Mouse (Mus musculus): ENCODE measurements around the gene Mip.
"Not testable (repeated sequence)": the region's sequence is repeated elsewhere in the genome, so short reads cannot be mapped to it uniquely, and the experiment has no call there.

Gene Mip

GRCm38 (mm10) chr10:128211390-128212108 is 14.1 kb upstream of the Mip start, which contains the start of gene Spryd4:
Gene Spryd4, minus strand, starts transcription at chr10:128211807.
- DNase-seq (ENCODE audit: low read depth, low spot score) = peak; percentile 95

DNA sequence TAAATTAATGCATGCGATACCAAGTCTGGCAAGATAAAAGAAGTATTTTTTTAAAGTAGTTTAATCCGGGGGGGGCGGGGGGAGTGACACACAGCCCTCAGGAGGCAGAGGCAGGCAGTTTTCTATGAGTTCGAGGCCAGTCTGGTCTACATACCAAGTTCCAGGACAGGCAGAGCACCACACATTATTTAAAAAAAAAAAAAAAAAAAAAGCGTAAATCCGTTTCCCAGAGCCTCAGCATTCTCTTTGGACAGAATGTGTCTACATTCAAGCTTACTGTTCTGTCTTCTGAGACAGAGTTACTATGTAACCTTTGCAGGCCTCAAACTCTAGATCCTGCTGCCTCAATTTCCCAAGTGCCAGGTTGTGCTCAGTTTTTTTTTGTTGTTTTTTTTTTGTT is 13.5 kb upstream of the Mip start:
- DNase-seq (ENCODE audit: low read depth, low spot score) = no peak

- DNase-seq (ENCODE audit: low read depth, low spot score) = peak; percentile 87
Observed at GRCm38 (mm10) chr10:128212871-128213323, 12.7 kb upstream of the Mip start.

DNA sequence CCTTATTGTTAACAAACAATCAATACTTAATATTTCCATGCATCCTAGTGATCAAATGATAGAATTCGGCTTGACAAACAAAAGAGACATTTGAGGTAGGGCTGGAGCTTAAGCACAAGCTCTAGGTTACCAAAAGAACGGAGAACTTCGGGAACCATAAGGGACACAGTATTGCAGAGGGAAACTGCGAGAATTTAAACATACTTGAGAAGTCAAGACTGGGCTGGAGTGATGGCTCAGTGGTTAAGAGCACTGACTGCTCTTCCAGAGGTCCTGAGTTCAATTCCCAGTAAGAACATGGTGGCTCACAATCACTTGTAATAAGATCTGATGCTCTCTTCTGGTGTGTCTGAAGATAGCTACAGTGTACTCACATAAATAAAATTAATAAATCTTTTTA is 11.5 kb upstream of the Mip start:
- not testable (repeated sequence) for DNase-seq (ENCODE audit: low read depth, low spot score)

GRCm38 (mm10) chr10:128214981-128215380 is 10.7 kb upstream of the Mip start:
- DNase-seq (ENCODE audit: low read depth, low spot score) = no peak

DNA sequence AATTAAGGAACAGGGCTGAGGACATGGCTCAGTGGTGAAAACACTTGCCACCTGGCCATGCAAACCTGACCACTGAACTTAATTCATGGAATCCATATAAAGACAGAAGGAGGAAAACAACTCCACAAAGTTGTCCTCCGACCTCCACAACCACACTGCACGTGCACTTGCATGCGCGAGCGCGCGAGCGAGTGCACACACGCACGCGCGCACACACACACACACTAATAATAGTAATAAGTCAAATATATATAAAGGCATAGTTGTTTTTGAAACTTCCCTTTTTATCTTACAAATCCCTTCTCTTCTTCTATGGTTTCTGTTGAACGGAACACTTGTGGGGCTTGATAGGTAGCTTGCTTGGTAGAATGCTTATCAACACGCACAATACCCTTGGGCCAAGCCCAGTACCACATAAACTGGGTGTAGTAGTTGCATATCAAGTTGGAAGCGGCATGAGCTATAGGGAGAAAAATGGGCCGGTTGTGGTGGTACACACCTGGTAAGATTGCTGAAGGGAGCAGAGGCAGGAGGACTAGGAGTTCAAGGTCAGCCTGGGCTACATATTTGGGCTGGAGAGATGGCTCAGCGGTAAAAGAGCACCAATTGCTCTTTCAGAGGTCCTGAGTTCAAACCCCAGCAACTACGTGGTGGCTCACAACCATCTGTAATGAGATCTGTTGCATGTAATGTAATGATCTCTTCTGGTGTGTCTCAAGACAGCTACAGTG is 7.1 kb upstream of the Mip start:
- DNase-seq (ENCODE audit: low read depth, low spot score) = no peak

- peak; percentile 63 for DNase-seq (ENCODE audit: low read depth, low spot score)
Observed at GRCm38 (mm10) chr10:128221533-128222286, 3.9 kb upstream of the Mip start.

GRCm38 (mm10) chr10:128225064-128225463 is 574 bp upstream of the Mip start:
- DNase-seq (ENCODE audit: low read depth, low spot score) = no peak

DNA sequence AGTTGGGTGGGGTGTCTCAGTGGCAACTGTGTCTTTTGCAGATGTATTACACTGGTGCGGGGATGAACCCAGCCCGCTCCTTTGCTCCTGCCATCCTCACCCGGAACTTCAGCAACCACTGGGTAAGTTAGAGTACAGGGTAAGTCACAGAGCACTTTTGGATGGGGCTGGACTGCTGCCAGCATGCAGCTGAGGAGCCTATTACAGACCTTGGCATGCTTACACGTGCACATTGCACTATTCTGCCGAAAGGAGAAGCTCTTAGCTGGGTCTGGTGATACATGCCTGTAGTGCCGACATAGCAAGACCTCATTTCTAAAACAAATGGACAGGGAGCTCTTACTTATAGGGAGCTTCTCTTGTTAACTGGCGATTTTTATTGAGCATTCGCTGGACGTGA is 2.0 kb downstream of the Mip start:
- DNase-seq (ENCODE audit: low read depth, low spot score) = no peak

GRCm38 (mm10) chr10:128228009-128228408 is 2.4 kb downstream of the Mip start:
- DNase-seq (ENCODE audit: low read depth, low spot score) = no peak

DNA sequence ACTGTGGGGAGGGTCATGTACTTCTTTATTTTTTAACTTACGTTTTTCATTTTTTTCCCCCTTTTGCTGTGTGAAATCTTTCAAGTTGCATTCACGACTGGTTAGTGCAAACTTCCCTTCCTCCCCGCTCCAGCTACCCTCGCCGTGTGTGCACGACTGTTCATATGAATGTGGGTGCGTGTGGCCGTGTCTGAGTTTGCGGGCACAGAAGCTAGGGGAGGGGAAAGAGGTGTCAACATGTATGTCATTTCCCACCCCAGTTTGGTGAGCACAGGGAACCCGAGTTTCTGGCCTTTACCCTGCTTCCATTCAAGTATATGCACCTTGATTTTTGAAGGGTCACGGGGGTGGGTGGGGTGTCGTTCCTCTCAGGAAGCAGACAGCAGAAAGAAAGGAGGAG is 4.9 kb downstream of the Mip start:
- DNase-seq (ENCODE audit: low read depth, low spot score) = peak; percentile 55

- DNase-seq (ENCODE audit: low read depth, low spot score) = peak; percentile 56
Observed at GRCm38 (mm10) chr10:128231146-128231545, 5.5 kb downstream of the Mip start.

DNA sequence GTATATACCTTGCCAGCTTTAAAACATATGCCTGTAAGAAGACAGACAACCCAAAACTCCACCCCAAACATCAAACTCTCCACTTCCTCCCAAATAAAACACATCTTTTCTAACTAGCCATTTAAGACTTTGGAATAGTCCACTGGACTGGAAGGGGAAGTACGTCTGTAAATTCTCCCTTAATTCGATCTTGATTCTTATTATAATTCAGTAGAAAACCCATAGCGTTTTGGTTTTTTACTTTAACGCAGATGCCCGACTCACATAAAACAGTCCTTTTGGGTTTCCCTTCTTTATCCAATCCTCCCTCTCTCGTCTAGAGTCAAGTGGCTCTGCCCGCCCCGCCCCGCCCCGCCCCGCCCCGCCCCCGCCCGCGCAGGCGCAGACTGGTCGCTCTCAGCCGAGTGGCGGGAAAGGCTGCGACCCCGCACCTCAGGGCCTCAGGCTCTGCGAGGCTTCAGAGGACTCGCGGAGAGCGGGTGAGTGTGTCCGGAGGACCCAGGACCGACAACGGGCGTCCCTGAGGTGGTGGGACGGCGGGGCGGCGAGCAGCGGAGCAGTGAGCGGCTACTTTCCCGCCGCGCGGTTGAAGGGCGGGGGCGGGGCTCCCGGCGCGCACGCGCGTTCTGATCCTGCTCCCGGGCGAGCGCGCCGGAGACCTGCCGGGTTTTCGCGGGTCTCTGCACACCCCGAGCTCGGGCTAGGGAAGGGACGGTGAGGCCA is 6.2 kb downstream of the Mip start, which contains the start of gene Timeless:
Gene Timeless, plus strand, starts transcription at position 369 of the 723 bp plus-strand sequence.
- DNase-seq (ENCODE audit: low read depth, low spot score) = peak; percentile 92

- peak; percentile 87 for DNase-seq (ENCODE audit: low read depth, low spot score)
Observed at GRCm38 (mm10) chr10:128232420-128232985, 6.9 kb downstream of the Mip start.

DNA sequence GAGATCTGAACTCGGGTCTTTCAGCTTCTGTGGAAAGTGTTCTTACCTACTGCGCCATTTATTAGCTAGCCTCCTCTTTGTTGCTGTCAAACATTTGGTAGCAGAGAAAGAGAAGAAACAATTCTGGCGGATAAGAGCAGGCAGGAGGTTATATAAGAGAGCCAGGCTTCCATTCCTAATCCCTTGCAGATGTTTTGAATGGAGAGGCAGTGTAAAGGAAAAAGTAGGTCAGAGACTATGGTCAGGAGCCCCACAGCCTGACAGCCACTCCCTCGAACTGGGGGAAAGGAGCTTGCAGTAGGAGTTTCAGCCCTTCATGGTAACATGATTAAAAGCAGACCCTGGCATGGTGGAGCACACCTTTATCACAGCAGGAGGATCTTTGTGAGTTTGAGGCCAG is 10.7 kb downstream of the Mip start:
- no peak for DNase-seq (ENCODE audit: low read depth, low spot score)

DNA sequence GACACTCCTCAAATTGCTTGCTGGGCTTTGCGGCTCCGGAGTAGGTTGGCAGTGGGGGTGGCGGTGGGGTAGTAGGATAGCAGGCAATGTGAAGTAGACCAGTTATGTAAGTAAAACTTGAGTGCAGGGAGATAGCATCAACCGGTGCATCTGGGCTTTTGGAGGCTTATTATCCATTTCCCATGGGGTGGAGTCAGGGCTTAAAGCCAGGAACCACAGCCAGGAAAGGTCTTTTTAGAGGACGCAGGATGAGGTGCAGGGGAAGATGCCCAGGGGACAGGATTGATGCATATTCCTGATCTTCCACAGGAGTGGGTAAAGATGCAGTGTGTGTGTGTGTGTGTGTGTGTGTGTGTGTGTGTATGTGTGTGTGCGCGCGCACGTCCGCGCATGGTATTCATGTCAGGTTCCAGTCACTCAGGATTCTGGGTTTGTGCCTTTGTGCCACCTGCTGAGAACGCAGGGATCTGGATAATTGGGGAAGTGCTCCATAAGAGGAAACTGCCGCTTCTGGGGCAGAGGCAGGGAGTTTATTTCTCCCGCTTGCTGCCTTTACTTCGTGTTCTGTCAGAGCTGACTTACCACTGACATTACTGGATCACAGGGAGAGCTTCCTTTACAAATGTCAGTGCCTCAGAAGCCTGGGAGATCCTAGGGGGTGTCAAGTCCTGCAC is 12.3 kb downstream of the Mip start:
- DNase-seq (ENCODE audit: low read depth, low spot score) = no peak

GRCm38 (mm10) chr10:128239140-128239539 is 13.5 kb downstream of the Mip start:
- no peak for DNase-seq (ENCODE audit: low read depth, low spot score)

DNA sequence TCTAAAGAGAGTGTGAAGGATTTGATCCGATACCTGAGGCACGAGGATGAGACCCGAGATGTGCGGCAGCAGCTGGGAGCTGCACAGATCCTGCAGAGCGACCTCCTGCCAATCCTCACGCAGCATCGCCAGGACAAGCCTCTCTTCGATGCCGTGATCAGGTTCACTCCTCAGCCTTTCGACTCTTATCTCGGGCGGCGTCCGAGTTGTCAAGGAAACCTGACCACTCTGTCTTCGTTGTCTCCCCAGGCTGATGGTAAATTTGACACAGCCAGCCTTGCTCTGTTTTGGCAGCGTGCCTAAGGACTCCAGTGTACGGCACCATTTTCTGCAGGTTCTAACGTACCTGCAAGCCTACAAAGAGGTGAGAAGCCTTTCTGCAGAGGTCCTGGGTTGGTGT is 14.5 kb downstream of the Mip start:
- no peak for DNase-seq (ENCODE audit: low read depth, low spot score)

GRCm38 (mm10) chr10:128243252-128243651 is 17.6 kb downstream of the Mip start:
- DNase-seq (ENCODE audit: low read depth, low spot score) = no peak

DNA sequence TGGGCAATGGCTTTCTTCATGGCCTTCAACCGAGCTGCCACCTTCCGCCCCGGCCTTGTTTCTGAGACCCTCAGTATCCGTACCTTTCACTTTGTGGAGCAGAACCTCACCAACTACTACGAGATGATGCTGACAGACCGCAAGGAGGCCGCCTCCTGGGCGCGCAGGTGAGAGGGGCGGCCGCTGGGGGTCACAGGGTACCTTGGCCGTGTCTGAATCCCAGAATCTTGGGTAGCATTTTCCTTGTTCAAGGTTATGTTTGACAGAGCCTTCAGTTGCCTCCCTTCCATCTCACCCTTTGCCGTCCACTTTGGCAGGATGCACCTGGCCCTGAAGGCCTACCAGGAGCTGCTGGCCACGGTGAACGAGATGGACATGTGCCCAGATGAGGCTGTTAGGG is 18.5 kb downstream of the Mip start:
- no peak for DNase-seq (ENCODE audit: low read depth, low spot score)
